Mouse (Mus musculus) heart, embryonic 15.5 days (tissue): ENCODE results near the gene S100a8. TPM values are rescaled to one million over a fixed set of nuclear protein-coding genes. Genes with fewer than 3 reads are reported as not detected.

Experiments
- ATAC-seq: fragments of 200-750 bp; cut with Nextera tagmentation; replicated peaks from 2 replicates; pipeline ENCODE4 v1.8.0; 2017; ENCODE audit warnings: low read depth, moderate TSS enrichment; ENCODE audit not compliant: insufficient number of reproducible peaks, insufficient read depth, low FRiP score
- H3K27ac ChIP-seq: fragments of 300-500 bp; sonication (generic); 2 replicates; pipeline ENCODE4 v1.5.1; 2015; ENCODE audit warnings: mild to moderate bottlenecking, inconsistent platforms
- H3K27me3 ChIP-seq: fragments of 300-500 bp; sonication (generic); 2 replicates; pipeline ENCODE4 v1.6.1; 2015; ENCODE audit warnings: inconsistent platforms
- H3K36me3 ChIP-seq: fragments of 300-500 bp; sonication (generic); 2 replicates; pipeline ENCODE4 v1.6.1; 2015; ENCODE audit warnings: mild to moderate bottlenecking, inconsistent platforms
- H3K4me1 ChIP-seq: fragments of 300-500 bp; sonication (generic); replicated peaks from 2 replicates; pipeline ENCODE4 v1.6.1; 2015; ENCODE audit warnings: inconsistent platforms
- H3K4me2 ChIP-seq: fragments of 300-500 bp; sonication (generic); 2 replicates; pipeline ENCODE4 v1.6.1; 2015; ENCODE audit warnings: inconsistent platforms, mild to moderate bottlenecking, moderate library complexity
- H3K4me3 ChIP-seq: fragments of 300-500 bp; sonication (generic); 2 replicates; pipeline ENCODE4 v1.5.1; 2015; ENCODE audit warnings: mild to moderate bottlenecking, inconsistent platforms
- H3K9ac ChIP-seq: fragments of 300-500 bp; sonication (generic); 2 replicates; pipeline ENCODE4 v1.6.1; 2015; ENCODE audit warnings: mild to moderate bottlenecking, inconsistent platforms
- H3K9me3 ChIP-seq: fragments of 300-500 bp; sonication (generic); replicated peaks from 2 replicates; pipeline ENCODE4 v1.6.1; 2016; ENCODE audit warnings: inconsistent platforms
- WGBS: fragments of 180-500 bp; shearing (Covaris S2); methylation state at CpG from one replicate; pipeline ENCODE4 v1.1.7; 2015; ENCODE audit warnings: mixed read lengths; 5-methylcytosine and 5-hydroxymethylcytosine counted together
- polyA plus RNA-seq: library from polyadenylated mRNA; unstranded; fragments of >200 nt; fragmentation: Nextera tagmentation; extraction: Ambion mirVana; gene quantifications from 2 replicates; pipeline ENCODE4 v1.2.1, GENCODE M21; 2015

Gene S100a8
- polyA plus RNA-seq, 1 experiment from 2014 or later = 24.9 TPM

DNA sequence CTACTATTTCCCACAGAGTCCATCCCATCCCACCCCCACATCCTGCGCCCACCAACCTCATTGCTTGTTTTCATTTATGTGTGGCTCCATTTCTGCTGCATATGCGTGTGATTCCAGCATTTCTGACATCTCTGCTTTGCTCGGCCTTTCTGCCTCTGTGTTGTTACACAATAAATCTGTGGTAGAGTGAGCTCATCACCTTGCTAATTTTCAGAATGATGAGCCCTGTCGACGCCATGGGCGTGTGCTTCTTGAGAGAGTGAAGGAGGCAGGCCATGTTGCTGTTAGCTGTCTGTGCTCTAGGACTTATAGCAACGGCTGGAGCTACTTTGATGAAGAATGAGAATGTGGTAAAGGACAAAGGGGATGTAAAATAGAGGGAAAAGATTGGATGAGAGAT lies 27.8 kb upstream of the S100a8 start:
- Histone ChIP-seq H3K9ac (no peak overlapping the region), H3K36me3 (no peaks in the 10 kb centered on the region), H3K4me3 (no peak overlapping the region), H3K4me1 (no peaks in the 10 kb centered on the region), H3K27me3 (no peaks in the 10 kb centered on the region), H3K4me2 (no peak overlapping the region), H3K9me3 (no peaks in the 10 kb centered on the region), H3K27ac (no peak overlapping the region)
- no peak for ATAC-seq
- 73% methylated on average over 7 of the region's 7 CpGs for WGBS

- H3K9me3 ChIP-seq = no peaks in the 10 kb centered on the region
- H3K27me3 ChIP-seq = no peaks in the 10 kb centered on the region
- no peak overlapping the region for H3K4me3 ChIP-seq
- no peaks in the 10 kb centered on the region for H3K36me3 ChIP-seq
- no peak overlapping the region for H3K4me2 ChIP-seq
- H3K27ac ChIP-seq = no peak overlapping the region
- ATAC-seq = no peak
- no peak overlapping the region for H3K9ac ChIP-seq
- H3K4me1 ChIP-seq = no peaks in the 10 kb centered on the region
- 48% methylated on average over 3 of the region's 3 CpGs for WGBS
Measured at GRCm38 (mm10) chr3:90644220-90644619, 24.6 kb upstream of the S100a8 start.

GRCm38 (mm10) chr3:90647291-90647690 lies 21.5 kb upstream of the S100a8 start:
- Histone ChIP-seq H3K9me3 (no peaks in the 10 kb centered on the region), H3K4me1 (no peaks in the 10 kb centered on the region), H3K9ac (no peak overlapping the region), H3K36me3 (no peaks in the 10 kb centered on the region), H3K27ac (no peak overlapping the region), H3K27me3 (no peaks in the 10 kb centered on the region), H3K4me3 (no peak overlapping the region), H3K4me2 (no peak overlapping the region)
- 54% methylated on average over 1 of the region's 1 CpGs for WGBS
- no peak for ATAC-seq

DNA sequence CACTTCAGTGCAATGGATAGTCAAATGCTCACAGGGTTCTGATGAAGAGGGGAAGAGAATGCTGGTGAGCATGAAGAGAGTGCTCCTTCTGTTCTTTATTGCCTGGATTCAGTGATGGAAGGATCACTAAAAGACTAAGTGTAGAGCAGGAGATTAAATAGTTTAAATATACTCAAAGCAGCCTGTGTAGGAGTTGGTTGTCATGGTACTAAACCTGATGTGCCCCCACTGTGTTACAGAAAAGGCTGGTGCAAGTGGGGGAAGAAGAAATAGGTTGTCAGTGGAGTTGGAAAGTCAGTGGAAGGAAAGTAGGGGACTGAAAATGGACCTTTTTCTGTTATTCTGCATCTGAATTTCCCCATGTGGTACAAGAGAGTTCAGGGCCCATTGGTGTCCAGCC lies 19.8 kb upstream of the S100a8 start:
- H3K27ac ChIP-seq = no peak overlapping the region
- ATAC-seq = no peak
- H3K36me3 ChIP-seq = no peaks in the 10 kb centered on the region
- no peak overlapping the region for H3K9ac ChIP-seq
- no peaks in the 10 kb centered on the region for H3K9me3 ChIP-seq
- H3K4me3 ChIP-seq = no peak overlapping the region
- peaks cover 6% of the 10 kb centered on the region; the same call in 1 of the 2 replicates for H3K27me3 ChIP-seq
- no peak overlapping the region for H3K4me2 ChIP-seq
- H3K4me1 ChIP-seq = no peaks in the 10 kb centered on the region

DNA sequence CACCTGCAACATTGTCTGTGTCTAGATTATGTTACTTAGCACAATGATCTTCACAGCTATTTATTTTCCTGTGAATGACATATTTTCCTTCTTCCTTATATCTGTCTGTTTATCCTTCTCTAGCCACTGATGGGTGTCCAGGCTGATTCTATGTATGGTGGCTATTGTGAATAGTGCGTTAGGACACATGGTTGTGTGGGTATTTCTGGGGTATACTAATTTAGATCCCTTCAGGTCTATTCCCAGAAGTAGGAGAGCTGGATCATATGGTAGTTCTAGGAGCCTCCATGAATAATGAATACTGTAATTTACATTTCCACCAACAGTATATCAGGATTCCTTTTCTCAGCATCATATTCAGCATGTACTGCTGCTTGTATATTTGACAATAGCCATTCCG lies 18.9 kb upstream of the S100a8 start:
- ATAC-seq = no peak
- 81% methylated on average over 2 of the region's 2 CpGs for WGBS
- Histone ChIP-seq H3K36me3 (no peaks in the 10 kb centered on the region), H3K4me3 (no peak overlapping the region), H3K9me3 (no peaks in the 10 kb centered on the region), H3K9ac (no peak overlapping the region), H3K4me1 (no peaks in the 10 kb centered on the region), H3K27ac (no peak overlapping the region), H3K27me3 (peaks cover 12% of the 10 kb centered on the region; the same call in 1 of the 2 replicates), H3K4me2 (no peak overlapping the region)

GRCm38 (mm10) chr3:90652878-90653508 lies 15.8 kb upstream of the S100a8 start:
- H3K27ac ChIP-seq = no peak overlapping the region
- H3K4me3 ChIP-seq = no peak overlapping the region
- no peaks in the 10 kb centered on the region for H3K36me3 ChIP-seq
- no peak overlapping the region for H3K9ac ChIP-seq
- H3K27me3 ChIP-seq = peaks cover 16% of the 10 kb centered on the region
- no peak for ATAC-seq
- H3K9me3 ChIP-seq = no peaks in the 10 kb centered on the region
- no peaks in the 10 kb centered on the region for H3K4me1 ChIP-seq
- WGBS = 31% methylated on average over 5 of the region's 5 CpGs
- no peak overlapping the region for H3K4me2 ChIP-seq

DNA sequence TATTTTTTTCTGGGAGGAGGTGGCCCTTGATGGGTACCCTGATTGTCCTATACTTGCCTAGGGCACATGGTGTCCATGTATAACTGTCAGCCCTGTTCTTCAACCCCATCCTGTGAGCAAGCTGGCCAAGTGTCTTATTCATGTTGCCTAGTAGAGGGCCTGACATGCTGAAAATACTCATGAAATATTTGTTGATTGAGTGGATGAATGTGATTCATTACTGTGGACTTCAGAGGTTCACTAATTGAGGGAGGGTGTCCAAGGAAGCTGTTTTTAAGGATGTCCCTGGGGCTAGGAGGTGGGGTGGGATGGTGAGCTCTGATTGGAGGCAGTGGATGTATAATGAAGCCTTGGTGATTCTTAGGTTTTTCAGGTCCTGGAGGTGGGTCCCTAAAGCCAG lies 15.1 kb upstream of the S100a8 start, which contains the start of gene S100a7a:
Gene S100a7a (plus strand): TSS at position 301 of the 400 bp plus-strand sequence.
- H3K27ac ChIP-seq = no peak within 1 kb of the TSS
- H3K4me3 ChIP-seq = no peak within 1 kb of the TSS
- no peaks in the 10 kb centered on the region for H3K36me3 ChIP-seq
- H3K9me3 ChIP-seq = no peaks in the 10 kb centered on the region
- H3K4me2 ChIP-seq = no peak within 1 kb of the TSS
- peaks cover 16% of the 10 kb centered on the region for H3K27me3 ChIP-seq
- no peaks in the 10 kb centered on the region for H3K4me1 ChIP-seq
- no peak within 1 kb of the TSS for H3K9ac ChIP-seq
- no peak for ATAC-seq

DNA sequence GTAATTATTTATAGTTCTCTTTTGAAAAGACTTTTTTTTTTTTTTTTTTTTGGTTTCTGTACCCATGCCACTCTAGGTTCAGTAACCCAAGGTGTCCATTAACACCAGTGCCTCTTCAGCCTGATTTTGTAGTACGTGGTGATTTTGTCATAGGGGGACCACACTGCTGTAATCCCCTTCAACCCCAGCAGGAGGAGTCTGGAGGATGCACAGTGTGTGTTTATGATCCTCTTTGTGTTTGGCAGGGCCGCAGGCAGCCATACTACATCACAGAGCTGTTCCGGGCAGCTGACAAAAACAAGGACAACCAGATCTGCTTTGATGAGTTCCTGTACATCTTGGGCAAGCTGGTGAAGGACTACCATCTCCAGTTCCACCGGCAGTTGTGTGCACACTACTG lies 11.4 kb upstream of the S100a8 start:
- H3K4me3 ChIP-seq = no peak overlapping the region
- no peaks in the 10 kb centered on the region for H3K4me1 ChIP-seq
- H3K9me3 ChIP-seq = no peaks in the 10 kb centered on the region
- ATAC-seq = no peak
- H3K9ac ChIP-seq = no peak overlapping the region
- H3K36me3 ChIP-seq = no peaks in the 10 kb centered on the region
- H3K27ac ChIP-seq = no peak overlapping the region
- peaks cover 16% of the 10 kb centered on the region for H3K27me3 ChIP-seq
- H3K4me2 ChIP-seq = no peak overlapping the region
- 74% methylated on average over 4 of the region's 4 CpGs for WGBS

DNA sequence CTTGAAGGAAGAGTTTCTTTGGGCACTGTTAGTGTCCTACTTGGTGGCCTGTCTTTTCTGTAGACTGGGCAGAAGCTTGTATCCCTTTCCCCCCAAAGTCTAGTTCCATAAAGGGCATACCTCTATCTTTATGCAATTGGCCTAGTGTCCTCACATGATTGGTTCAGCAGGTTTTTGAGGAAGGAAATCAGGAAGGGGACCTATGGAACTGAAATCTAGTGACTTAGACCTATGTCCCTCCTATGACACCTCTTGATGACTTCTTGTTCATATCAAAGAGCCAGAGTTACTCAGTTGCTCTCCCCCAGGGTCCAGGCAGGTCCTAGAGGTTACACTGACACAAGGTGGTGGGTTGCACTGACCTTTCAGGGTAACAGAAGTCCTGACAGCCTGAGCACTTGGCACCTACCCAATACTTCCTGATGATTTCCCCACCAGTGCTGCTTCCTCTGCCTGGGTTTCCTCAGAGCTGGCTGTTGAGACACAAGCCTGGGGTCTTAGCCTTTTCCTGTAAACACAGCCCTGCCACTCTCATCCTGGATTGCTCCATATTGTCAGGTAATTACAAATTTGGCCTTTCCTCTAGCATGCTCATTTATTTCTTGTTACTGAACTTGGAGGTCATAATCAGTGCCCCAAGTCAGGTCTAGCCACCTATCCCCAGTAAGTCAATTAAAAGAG lies 9.3 kb upstream of the S100a8 start:
- no peak overlapping the region for H3K9ac ChIP-seq
- no peak overlapping the region for H3K4me3 ChIP-seq
- H3K9me3 ChIP-seq = no peaks in the 10 kb centered on the region
- H3K4me1 ChIP-seq = no peaks in the 10 kb centered on the region
- ATAC-seq = no peak
- no peak overlapping the region for H3K27ac ChIP-seq
- H3K36me3 ChIP-seq = no peaks in the 10 kb centered on the region
- no peak overlapping the region for H3K4me2 ChIP-seq
- H3K27me3 ChIP-seq = peaks cover 7% of the 10 kb centered on the region

DNA sequence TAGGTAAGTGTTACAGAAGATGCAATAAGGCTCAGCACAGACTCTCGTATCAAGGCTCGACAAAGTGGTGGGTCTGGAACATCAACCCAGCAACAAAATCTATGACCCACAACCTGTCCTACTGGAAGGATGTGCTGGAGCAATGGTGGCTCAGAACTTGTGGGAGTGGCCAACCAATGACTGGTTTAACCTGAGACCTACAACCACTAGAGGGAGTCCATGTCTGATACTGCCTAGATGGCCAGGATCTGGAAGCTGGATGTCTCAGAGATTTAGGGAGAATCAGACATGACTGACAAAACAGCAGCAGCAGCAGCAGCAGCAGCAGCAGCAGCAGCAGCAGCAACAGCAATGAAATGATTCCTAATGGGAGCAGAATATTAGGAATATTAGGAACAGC lies 4.6 kb upstream of the S100a8 start:
- Histone ChIP-seq H3K36me3 (no peaks in the 10 kb centered on the region), H3K4me1 (no peaks in the 10 kb centered on the region), H3K27ac (no peak overlapping the region), H3K4me2 (no peak overlapping the region), H3K27me3 (no peaks in the 10 kb centered on the region), H3K9me3 (no peaks in the 10 kb centered on the region), H3K4me3 (no peak overlapping the region), H3K9ac (no peak overlapping the region)
- no peak for ATAC-seq
- 79% methylated on average over 2 of the region's 2 CpGs for WGBS

- H3K4me2 ChIP-seq = no peak overlapping the region
- H3K4me3 ChIP-seq = no peak overlapping the region
- H3K27me3 ChIP-seq = no peaks in the 10 kb centered on the region
- no peaks in the 10 kb centered on the region for H3K36me3 ChIP-seq
- ATAC-seq = no peak
- WGBS = 41% methylated on average over 3 of the region's 3 CpGs
- H3K4me1 ChIP-seq = no peaks in the 10 kb centered on the region
- no peak overlapping the region for H3K27ac ChIP-seq
- H3K9ac ChIP-seq = no peak overlapping the region
- H3K9me3 ChIP-seq = no peaks in the 10 kb centered on the region
Measured at GRCm38 (mm10) chr3:90678656-90679055, 9.9 kb downstream of the S100a8 start.

GRCm38 (mm10) chr3:90683929-90684328 lies 15.2 kb downstream of the S100a8 start:
- WGBS = 80% methylated on average over 3 of the region's 3 CpGs
- no peak for ATAC-seq
- Histone ChIP-seq H3K27ac (no peak overlapping the region), H3K4me2 (no peak overlapping the region), H3K4me1 (no peaks in the 10 kb centered on the region), H3K36me3 (no peaks in the 10 kb centered on the region), H3K4me3 (no peak overlapping the region), H3K9me3 (no peaks in the 10 kb centered on the region), H3K27me3 (no peaks in the 10 kb centered on the region), H3K9ac (no peak overlapping the region)
